Mouse (Mus musculus) liver, embryonic 16.5 days (tissue): Measurements from ENCODE around the gene Mpg. TPM values are rescaled to one million over a fixed set of nuclear protein-coding genes. Genes with fewer than 3 reads are reported as not detected.

Experiments used
- ATAC-seq: fragments of 200-750 bp; cut with Nextera tagmentation; 2 replicates; pipeline ENCODE4 v1.8.0; 2017; ENCODE audit warnings: low read depth, mild to moderate bottlenecking, moderate number of reproducible peaks, moderate library complexity
- H3K27ac ChIP-seq: fragments of 300-500 bp; sonication (generic); 2 replicates; pipeline ENCODE4 v1.5.1; 2014; ENCODE audit warnings: mild to moderate bottlenecking, low read length
- H3K27me3 ChIP-seq: fragments of 300-500 bp; sonication (generic); 2 replicates; pipeline ENCODE4 v1.6.1; 2014; ENCODE audit warnings: low read depth, low read length, mixed read lengths; ENCODE audit not compliant: control insufficient read depth, insufficient read depth
- H3K36me3 ChIP-seq: fragments of 300-500 bp; sonication (generic); 2 replicates; pipeline ENCODE4 v1.6.1; 2014; ENCODE audit warnings: mild to moderate bottlenecking; ENCODE audit not compliant: control insufficient read depth, insufficient read depth
- H3K4me1 ChIP-seq: fragments of 300-500 bp; sonication (generic); 2 replicates; pipeline ENCODE4 v1.6.1; 2014; ENCODE audit warnings: low read depth, low read length, mixed read lengths; ENCODE audit not compliant: control insufficient read depth
- H3K4me2 ChIP-seq: fragments of 300-500 bp; sonication (generic); 2 replicates; pipeline ENCODE4 v1.6.1; 2014; ENCODE audit warnings: low read depth, low read length, mixed read lengths
- H3K4me3 ChIP-seq: fragments of 300-500 bp; sonication (generic); 2 replicates; pipeline ENCODE4 v1.5.1; 2014; ENCODE audit warnings: low read depth, mild to moderate bottlenecking, low read length
- H3K9ac ChIP-seq: fragments of 300-500 bp; sonication (generic); 2 replicates; pipeline ENCODE4 v1.6.1; 2014; ENCODE audit warnings: low read depth, low read length
- H3K9me3 ChIP-seq: fragments of 300-500 bp; sonication (generic); replicated peaks from 2 replicates; pipeline ENCODE4 v1.6.1; 2016; ENCODE audit warnings: low read length; ENCODE audit not compliant: control insufficient read depth
- WGBS: fragments of 180-500 bp; shearing (Covaris S2); extraction: QIAGEN DNeasy Blood & Tissue Kit; methylation state at CpG from one replicate; pipeline ENCODE4 v1.1.7; 2014; ENCODE audit not compliant: insufficient replicate concordance; 5-methylcytosine and 5-hydroxymethylcytosine counted together
- polyA plus RNA-seq: library from polyadenylated mRNA; unstranded; fragments of >200 nt; fragmentation: Nextera tagmentation; extraction: Ambion mirVana; gene quantifications from 2 replicates; pipeline ENCODE4 v1.2.1, GENCODE M21; 2015

Mpg gene
- polyA plus RNA-seq, 1 experiment from 2014 or later, result 19.6 TPM

GRCm38 (mm10) chr11:32233895-32234294, 7.6 kb downstream of the Mpg start:
- Histone ChIP-seq H3K4me3 (no peak overlapping the region), H3K36me3 (peaks cover 85% of the 10 kb centered on the region), H3K27me3 (no peaks in the 10 kb centered on the region), H3K9me3 (no peaks in the 10 kb centered on the region), H3K4me1 (peaks cover 26% of the 10 kb centered on the region), H3K27ac (no peak overlapping the region), H3K4me2 (no peak overlapping the region), H3K9ac (no peak overlapping the region)
- ATAC-seq, result no peak
- WGBS, result 84% methylated on average over 3 of the region's 3 CpGs

GRCm38 (mm10) chr11:32234816-32235485, 8.6 kb downstream of the Mpg start:
- Histone ChIP-seq H3K4me3 (no peak overlapping the region), H3K9me3 (no peaks in the 10 kb centered on the region), H3K36me3 (peaks cover 88% of the 10 kb centered on the region), H3K4me1 (peaks cover 34% of the 10 kb centered on the region), H3K27me3 (no peaks in the 10 kb centered on the region), H3K9ac (no peak overlapping the region), H3K27ac (peak overlapping the region; percentile 62), H3K4me2 (no peak overlapping the region)
- ATAC-seq, result no peak
- WGBS, result 85% methylated on average over 6 of the region's 6 CpGs

- 76% methylated on average over 3 of the region's 3 CpGs for WGBS
- H3K9me3 ChIP-seq, result no peaks in the 10 kb centered on the region
- H3K4me2 ChIP-seq, result no peak overlapping the region
- H3K4me1 ChIP-seq, result peaks cover 37% of the 10 kb centered on the region
- 0 out of 2 replicates have a peak overlapping the region, but pooled peaks have one; percentile 62 for H3K27ac ChIP-seq
- ATAC-seq, result no peak
- H3K36me3 ChIP-seq, result peaks cover 83% of the 10 kb centered on the region
- H3K9ac ChIP-seq, result no peak overlapping the region
- no peaks in the 10 kb centered on the region for H3K27me3 ChIP-seq
- H3K4me3 ChIP-seq, result no peak overlapping the region
These were observed 9.3 kb downstream of the Mpg start for GRCm38 (mm10) chr11:32235646-32236045.

GRCm38 (mm10) chr11:32236132-32236531, 9.8 kb downstream of the Mpg start:
- no peaks in the 10 kb centered on the region for H3K27me3 ChIP-seq
- 82% methylated on average over 2 of the region's 2 CpGs for WGBS
- no peak for ATAC-seq
- H3K4me3 ChIP-seq, result no peak overlapping the region
- H3K9me3 ChIP-seq, result no peaks in the 10 kb centered on the region
- H3K4me2 ChIP-seq, result no peak overlapping the region
- H3K27ac ChIP-seq, result peak overlapping the region; percentile 99; the same call in 1 of the 2 replicates
- H3K36me3 ChIP-seq, result peaks cover 82% of the 10 kb centered on the region
- peak overlapping the region; percentile 1; the same call in 1 of the 2 replicates for H3K9ac ChIP-seq
- peaks cover 41% of the 10 kb centered on the region for H3K4me1 ChIP-seq

- H3K4me2 ChIP-seq, result no peak overlapping the region
- peaks cover 75% of the 10 kb centered on the region for H3K36me3 ChIP-seq
- no peaks in the 10 kb centered on the region for H3K9me3 ChIP-seq
- WGBS, result 55% methylated on average over 9 of the region's 9 CpGs
- ATAC-seq, result no peak
- H3K27ac ChIP-seq, result peak overlapping the region; percentile 99
- no peak overlapping the region for H3K4me3 ChIP-seq
- H3K27me3 ChIP-seq, result no peaks in the 10 kb centered on the region
- peak overlapping the region; percentile 1; the same call in 1 of the 2 replicates for H3K9ac ChIP-seq
- peaks cover 48% of the 10 kb centered on the region for H3K4me1 ChIP-seq
These were observed 10.6 kb downstream of the Mpg start for GRCm38 (mm10) chr11:32236712-32237410.

- Histone ChIP-seq H3K4me2 (no peak overlapping the region), H3K27me3 (no peaks in the 10 kb centered on the region), H3K27ac (peak overlapping the region; percentile 99), H3K36me3 (peaks cover 69% of the 10 kb centered on the region), H3K4me3 (no peak overlapping the region), H3K9ac (peak overlapping the region; percentile 59), H3K9me3 (no peaks in the 10 kb centered on the region), H3K4me1 (peaks cover 54% of the 10 kb centered on the region)
- WGBS, result 82% methylated on average over 3 of the region's 3 CpGs
- no peak for ATAC-seq
These were observed 11.1 kb downstream of the Mpg start for GRCm38 (mm10) chr11:32237411-32237795.

GRCm38 (mm10) chr11:32238093-32238860, 12.0 kb downstream of the Mpg start:
- Histone ChIP-seq H3K4me2 (peak overlapping the region; percentile 35), H3K9me3 (no peaks in the 10 kb centered on the region), H3K27ac (peak overlapping the region; percentile 99), H3K9ac (peak overlapping the region; percentile 59), H3K4me1 (peaks cover 63% of the 10 kb centered on the region), H3K36me3 (peaks cover 62% of the 10 kb centered on the region), H3K27me3 (no peaks in the 10 kb centered on the region), H3K4me3 (peak overlapping the region; percentile 1; the same call in 1 of the 2 replicates)
- ATAC-seq, result peak; percentile 56
- WGBS, result 72% methylated on average over 5 of the region's 5 CpGs

GRCm38 (mm10) chr11:32241391-32241790, 15.1 kb downstream of the Mpg start:
- H3K27ac ChIP-seq, result peak overlapping the region; percentile 99
- H3K9ac ChIP-seq, result peak overlapping the region; percentile 73
- peaks cover 88% of the 10 kb centered on the region for H3K4me1 ChIP-seq
- H3K27me3 ChIP-seq, result no peaks in the 10 kb centered on the region
- no peak overlapping the region for H3K4me3 ChIP-seq
- no peak for ATAC-seq
- H3K9me3 ChIP-seq, result no peaks in the 10 kb centered on the region
- H3K4me2 ChIP-seq, result no peak overlapping the region
- peaks cover 33% of the 10 kb centered on the region for H3K36me3 ChIP-seq
